Mouse (Mus musculus) ES-Bruce4 (cell line): ENCODE measurements around the gene Zmym6.

Source experiments
- CTCF ChIP-seq: IDR thresholded peaks from one replicate; pipeline ENCODE4 v1.8.1; 2011; ENCODE audit warnings: low read depth, low read length
- POLR2A ChIP-seq: IDR thresholded peaks from one replicate; pipeline ENCODE4 v1.8.1; 2011; ENCODE audit warnings: low read length; ENCODE audit not compliant: insufficient read depth

DNA sequence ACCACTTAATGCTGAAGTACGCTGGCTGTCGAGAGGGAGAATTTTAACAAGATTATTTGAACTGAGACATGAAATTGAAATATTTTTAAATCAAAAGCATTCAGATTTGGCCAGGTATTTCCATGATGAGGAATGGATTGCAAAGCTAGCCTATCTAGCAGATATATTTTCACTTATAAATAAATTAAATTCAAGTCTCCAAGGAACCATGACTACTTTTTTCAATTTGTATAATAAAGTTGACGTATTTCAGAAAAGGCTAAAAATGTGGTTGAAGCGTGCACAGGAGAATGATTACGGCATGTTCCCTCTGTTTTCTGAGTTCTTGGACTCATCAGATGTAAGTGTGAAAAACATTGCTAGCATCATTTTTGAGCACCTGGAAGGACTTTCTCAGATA, 46.2 kb downstream of the Zmym6 start, which contains the start of gene Tmem35b:
- no peak for TF ChIP-seq POLR2A
- no peak for TF ChIP-seq CTCF
